Mouse (Mus musculus): Measurements from ENCODE around the gene Shisa5. TPM values are rescaled to one million over a fixed set of nuclear protein-coding genes. Genes with fewer than 3 reads are reported as not detected.

Gene Shisa5
- polyA plus RNA-seq, 1 experiment from 2014 or later: 49.1 TPM

DNA sequence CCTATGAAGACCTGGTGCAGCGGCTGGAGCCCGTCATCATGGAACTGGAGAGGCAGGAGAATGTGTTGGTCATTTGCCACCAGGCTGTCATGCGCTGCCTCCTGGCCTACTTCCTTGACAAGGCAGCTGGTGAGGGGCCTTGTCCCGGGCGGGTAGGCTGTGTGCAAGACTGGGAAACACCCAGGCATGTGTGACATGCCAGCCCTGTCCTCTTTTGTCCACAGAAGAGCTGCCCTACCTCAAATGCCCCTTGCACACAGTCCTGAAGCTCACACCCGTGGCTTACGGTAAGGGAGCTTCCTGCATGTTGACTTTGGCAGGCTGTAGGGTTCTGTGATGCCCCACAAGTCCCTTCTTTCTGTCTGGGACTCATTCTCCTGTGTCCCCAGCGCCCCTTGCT is 10.8 kb upstream of the Shisa5 start:
- Histone ChIP-seq H3K4me2 (no peak overlapping the region), H3K4me1 (replicated peaks) (no peaks in the 10 kb centered on the region), H3K27me3 (no peaks in the 10 kb centered on the region), H3K9ac (replicated peaks) (no peak overlapping the region), H3K27ac (no peak overlapping the region), H3K4me3 (replicated peaks) (no peak overlapping the region), H3K36me3 (peaks cover 34% of the 10 kb centered on the region), H3K9me3 (no peaks in the 10 kb centered on the region)
- WGBS: 89% methylated on average over 8 of the region's 8 CpGs
- no peak for ATAC-seq (ENCODE audit: insufficient number of reproducible peaks, insufficient read depth, low FRiP score, low TSS enrichment, low read depth)

DNA sequence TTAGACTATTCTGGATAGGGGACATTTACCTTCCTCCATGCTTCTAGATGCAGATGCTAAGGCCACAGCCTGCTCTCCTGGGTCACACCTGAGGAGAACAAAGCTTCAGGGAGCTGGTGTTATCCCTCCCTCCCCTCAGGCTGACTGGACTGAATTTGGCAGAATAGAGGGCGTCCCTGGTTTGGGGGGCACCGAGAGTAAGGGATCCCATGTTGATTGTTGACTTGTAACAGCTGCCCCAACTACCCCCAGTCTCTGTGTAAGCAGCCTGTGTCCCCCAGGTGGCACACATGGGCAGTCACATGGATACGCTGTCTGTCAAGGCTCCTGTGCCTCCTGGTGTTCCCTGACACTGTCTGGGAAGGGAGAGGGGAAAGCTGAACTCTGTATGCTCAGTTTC is 9.9 kb upstream of the Shisa5 start:
- H3K9ac ChIP-seq (replicated peaks): no peak overlapping the region
- no peak overlapping the region for H3K4me3 ChIP-seq (replicated peaks)
- 87% methylated on average over 3 of the region's 3 CpGs for WGBS
- H3K4me1 ChIP-seq (replicated peaks): no peaks in the 10 kb centered on the region
- H3K27me3 ChIP-seq: no peaks in the 10 kb centered on the region
- peaks cover 28% of the 10 kb centered on the region for H3K36me3 ChIP-seq
- no peaks in the 10 kb centered on the region; the same call in 1 of the 2 replicates for H3K9me3 ChIP-seq
- H3K27ac ChIP-seq: no peak overlapping the region
- no peak for ATAC-seq (ENCODE audit: insufficient number of reproducible peaks, insufficient read depth, low FRiP score, low TSS enrichment, low read depth)
- H3K4me2 ChIP-seq: no peak overlapping the region

DNA sequence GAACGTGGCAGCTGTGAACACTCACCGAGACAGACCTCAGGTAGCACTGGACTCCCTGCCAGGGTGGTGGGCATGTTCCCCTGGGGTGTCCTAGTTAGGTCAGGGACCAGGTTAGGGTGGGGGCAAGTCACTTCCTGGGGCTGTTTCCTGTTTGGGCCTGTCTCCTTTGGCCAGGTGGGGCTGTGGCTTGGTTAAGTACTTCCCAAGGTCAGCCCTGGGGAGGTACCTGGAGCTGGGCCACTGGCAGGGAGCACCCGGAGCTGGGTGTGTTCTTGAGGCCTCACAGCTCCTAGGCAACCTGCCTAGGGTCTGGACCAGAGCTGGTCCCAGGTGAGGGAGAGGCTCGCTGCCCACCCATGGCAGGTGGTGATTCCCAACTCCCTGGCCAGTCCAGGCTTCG is 9.4 kb upstream of the Shisa5 start:
- H3K4me2 ChIP-seq: no peak overlapping the region
- H3K36me3 ChIP-seq: peaks cover 27% of the 10 kb centered on the region; the same call in 1 of the 2 replicates
- ATAC-seq (ENCODE audit: insufficient number of reproducible peaks, insufficient read depth, low FRiP score, low TSS enrichment, low read depth): no peak
- H3K4me1 ChIP-seq (replicated peaks): no peaks in the 10 kb centered on the region
- H3K27ac ChIP-seq: no peak overlapping the region
- H3K27me3 ChIP-seq: no peaks in the 10 kb centered on the region
- H3K4me3 ChIP-seq (replicated peaks): no peak overlapping the region
- H3K9me3 ChIP-seq: no peaks in the 10 kb centered on the region; the same call in 1 of the 2 replicates
- H3K9ac ChIP-seq (replicated peaks): no peak overlapping the region
- WGBS: 80% methylated on average over 5 of the region's 5 CpGs

DNA sequence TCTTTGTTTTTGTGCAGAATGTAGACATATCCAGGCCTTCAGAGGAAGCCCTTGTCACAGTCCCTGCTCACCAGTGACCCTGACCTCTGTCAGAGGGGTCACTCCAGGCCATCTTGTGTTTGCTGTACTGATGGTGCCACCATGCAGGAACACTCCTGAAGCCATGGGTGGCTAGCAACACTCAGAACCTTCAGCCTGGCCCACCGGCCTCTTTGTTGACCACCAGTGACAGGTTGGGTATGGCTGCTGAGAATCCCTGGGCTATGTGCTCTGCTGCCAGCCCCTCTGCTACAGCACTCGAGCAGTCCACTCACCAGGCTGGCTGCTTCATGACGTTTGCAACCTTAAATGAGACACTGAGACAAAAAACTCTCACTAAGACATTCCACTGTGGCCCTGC is 8.1 kb upstream of the Shisa5 start:
- Histone ChIP-seq H3K4me2 (no peak overlapping the region), H3K36me3 (peaks cover 22% of the 10 kb centered on the region; the same call in 1 of the 2 replicates)
- ATAC-seq (ENCODE audit: insufficient number of reproducible peaks, insufficient read depth, low FRiP score, low TSS enrichment, low read depth): no peak

DNA sequence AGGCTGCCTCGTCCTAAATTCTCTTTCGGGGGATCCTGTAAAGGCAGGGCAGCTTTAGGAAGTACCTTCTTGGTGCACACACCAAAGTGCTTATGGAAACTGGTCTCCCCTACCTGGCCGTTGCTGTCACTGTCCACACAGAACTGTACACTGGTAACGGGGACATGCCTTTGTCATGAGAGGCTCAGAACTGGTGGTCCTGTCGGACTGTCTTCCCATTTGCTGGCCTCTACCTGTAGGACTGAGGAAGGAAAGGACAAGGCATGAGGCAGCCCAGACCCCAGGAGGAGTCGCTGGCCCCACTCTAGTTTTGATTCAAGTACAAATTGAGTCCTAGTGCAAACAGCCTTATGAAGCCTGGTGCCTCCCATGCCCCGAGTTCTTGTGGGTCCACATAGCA is 7.4 kb upstream of the Shisa5 start:
- no peak overlapping the region for H3K4me2 ChIP-seq
- no peaks in the 10 kb centered on the region for H3K4me1 ChIP-seq (replicated peaks)
- H3K4me3 ChIP-seq (replicated peaks): no peak overlapping the region
- H3K9ac ChIP-seq (replicated peaks): no peak overlapping the region
- H3K27ac ChIP-seq: no peak overlapping the region
- 88% methylated on average over 7 of the region's 7 CpGs for WGBS
- H3K36me3 ChIP-seq: peaks cover 15% of the 10 kb centered on the region; the same call in 1 of the 2 replicates
- H3K27me3 ChIP-seq: no peaks in the 10 kb centered on the region
- ATAC-seq (ENCODE audit: insufficient number of reproducible peaks, insufficient read depth, low FRiP score, low TSS enrichment, low read depth): no peak
- H3K9me3 ChIP-seq: no peaks in the 10 kb centered on the region; the same call in 1 of the 2 replicates

More for the DNA sequence above, 8.1 kb upstream of the Shisa5 start:
- Histone ChIP-seq H3K4me3 (replicated peaks) (no peak overlapping the region), H3K4me1 (replicated peaks) (no peaks in the 10 kb centered on the region), H3K27ac (no peak overlapping the region), H3K9me3 (no peaks in the 10 kb centered on the region; the same call in 1 of the 2 replicates), H3K27me3 (no peaks in the 10 kb centered on the region), H3K9ac (replicated peaks) (no peak overlapping the region)
- WGBS: 64% methylated on average over 3 of the region's 3 CpGs

DNA sequence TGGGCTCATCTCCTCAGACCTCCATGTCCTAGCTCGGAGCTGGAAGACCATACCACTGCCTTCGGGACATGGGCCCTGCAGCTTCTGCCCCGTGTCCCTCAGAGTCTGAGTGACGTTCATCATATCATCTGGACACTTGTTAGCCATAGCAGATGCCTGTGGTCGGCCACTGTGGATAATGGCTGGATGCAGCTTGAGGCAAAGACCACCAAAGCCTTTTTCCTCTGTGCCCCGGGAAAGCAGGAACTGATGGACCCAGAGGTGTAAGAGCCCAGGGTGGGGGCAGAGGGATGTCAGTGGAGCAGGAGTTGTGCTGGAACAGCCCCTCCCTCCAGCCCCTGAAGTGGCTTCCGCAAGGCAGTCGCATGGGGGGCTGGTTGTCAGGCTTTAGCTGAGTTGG is 6.7 kb upstream of the Shisa5 start:
- no peak overlapping the region for H3K4me2 ChIP-seq
- no peak for ATAC-seq (ENCODE audit: insufficient number of reproducible peaks, insufficient read depth, low FRiP score, low TSS enrichment, low read depth)
- H3K9me3 ChIP-seq: no peaks in the 10 kb centered on the region; the same call in 1 of the 2 replicates
- no peaks in the 10 kb centered on the region for H3K27me3 ChIP-seq
- H3K27ac ChIP-seq: no peak overlapping the region
- no peak overlapping the region for H3K9ac ChIP-seq (replicated peaks)
- H3K4me1 ChIP-seq (replicated peaks): no peaks in the 10 kb centered on the region
- no peak overlapping the region for H3K4me3 ChIP-seq (replicated peaks)
- WGBS: 82% methylated on average over 8 of the region's 8 CpGs
- peaks cover 10% of the 10 kb centered on the region; the same call in 1 of the 2 replicates for H3K36me3 ChIP-seq

DNA sequence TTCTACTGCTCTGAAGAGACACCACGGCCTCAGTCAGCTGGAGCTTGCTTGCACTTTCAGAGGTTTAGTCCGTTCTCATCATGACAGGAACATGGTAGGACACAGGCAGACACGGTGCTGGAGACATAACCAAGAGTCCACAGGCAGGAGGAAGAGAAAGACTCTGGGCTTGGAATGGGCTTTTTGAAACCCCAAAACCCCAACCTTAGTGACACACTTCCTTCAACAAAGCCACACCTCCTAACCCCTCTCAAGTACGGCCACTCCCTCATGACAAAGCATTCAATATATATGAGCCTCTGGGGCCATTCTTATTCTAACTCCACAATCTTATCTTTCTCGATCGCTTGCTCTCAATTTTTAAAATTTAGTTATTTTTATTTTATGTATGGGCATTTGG is 5.9 kb upstream of the Shisa5 start:
- ATAC-seq (ENCODE audit: insufficient number of reproducible peaks, insufficient read depth, low FRiP score, low TSS enrichment, low read depth): no peak
- H3K9me3 ChIP-seq: no peaks in the 10 kb centered on the region; the same call in 1 of the 2 replicates
- no peak overlapping the region for H3K9ac ChIP-seq (replicated peaks)
- no peak overlapping the region for H3K27ac ChIP-seq
- no peaks in the 10 kb centered on the region for H3K27me3 ChIP-seq
- H3K36me3 ChIP-seq: peaks cover 8% of the 10 kb centered on the region; the same call in 1 of the 2 replicates
- WGBS: 92% methylated on average over 6 of the region's 6 CpGs
- H3K4me3 ChIP-seq (replicated peaks): no peak overlapping the region
- H3K4me1 ChIP-seq (replicated peaks): no peaks in the 10 kb centered on the region
- no peak overlapping the region for H3K4me2 ChIP-seq

DNA sequence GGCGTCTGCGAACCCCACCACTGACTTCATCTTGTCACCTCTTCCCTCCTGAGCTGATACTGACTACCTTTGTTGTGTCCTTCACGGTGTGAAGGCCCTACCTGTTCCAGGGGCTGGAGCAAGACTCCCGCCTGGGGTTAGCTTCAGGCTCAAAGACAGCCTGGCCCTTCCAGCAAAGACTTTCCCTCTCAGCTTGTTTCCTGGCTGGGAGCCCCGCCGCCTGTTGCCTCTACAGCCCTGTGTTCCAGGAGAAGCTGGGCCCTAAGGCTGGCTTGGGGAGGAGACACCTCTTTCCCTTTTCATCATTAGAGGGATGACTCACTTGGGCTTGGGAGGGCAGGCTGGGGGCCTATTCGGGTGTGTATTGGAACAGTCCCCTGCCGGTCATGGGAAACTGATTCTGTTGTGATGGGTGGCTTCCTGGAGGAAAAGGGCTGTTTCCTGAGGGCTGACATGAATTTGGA is 568 bp downstream of the Shisa5 start:
- peak; percentile 40 for ATAC-seq (ENCODE audit: insufficient number of reproducible peaks, insufficient read depth, low FRiP score, low TSS enrichment, low read depth)
- Histone ChIP-seq H3K9ac (replicated peaks) (peak overlapping the region; percentile 78), H3K4me2 (peak overlapping the region; percentile 80), H3K27ac (peak overlapping the region; percentile 64; the same call in 1 of the 2 replicates), H3K27me3 (no peaks in the 10 kb centered on the region), H3K9me3 (no peaks in the 10 kb centered on the region), H3K36me3 (no peaks in the 10 kb centered on the region), H3K4me3 (replicated peaks) (peak overlapping the region; percentile 75), H3K4me1 (replicated peaks) (peaks cover 29% of the 10 kb centered on the region)
- WGBS: 18% methylated on average over 8 of the region's 8 CpGs

DNA sequence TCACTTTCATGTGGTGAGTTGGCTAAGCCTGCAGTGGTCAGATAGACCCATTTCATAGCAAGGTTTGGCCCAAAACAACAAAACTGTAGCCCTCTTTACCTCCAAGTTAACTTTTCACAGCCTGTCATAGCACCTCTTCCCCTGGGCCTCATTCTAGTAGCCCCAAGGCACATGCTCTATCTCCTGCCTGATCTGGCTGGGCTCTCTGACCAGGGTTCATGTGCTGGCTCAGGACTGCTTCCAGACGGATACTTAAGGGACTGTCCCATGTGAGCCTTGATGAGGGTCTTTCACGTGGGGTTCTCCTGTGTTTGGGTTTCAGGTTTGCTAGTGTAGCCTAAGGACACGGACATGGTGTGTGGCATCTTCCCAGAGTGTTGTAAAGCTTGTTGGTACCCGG is 1.3 kb downstream of the Shisa5 start:
- no peak overlapping the region for H3K9ac ChIP-seq (replicated peaks)
- H3K9me3 ChIP-seq: no peaks in the 10 kb centered on the region
- no peak for ATAC-seq (ENCODE audit: insufficient number of reproducible peaks, insufficient read depth, low FRiP score, low TSS enrichment, low read depth)
- H3K27me3 ChIP-seq: no peaks in the 10 kb centered on the region
- peak overlapping the region; percentile 75; the same call in 1 of the 2 replicates for H3K4me3 ChIP-seq (replicated peaks)
- WGBS: 75% methylated on average over 4 of the region's 4 CpGs
- H3K27ac ChIP-seq: no peak overlapping the region
- H3K4me2 ChIP-seq: peak overlapping the region; percentile 80; the same call in 1 of the 2 replicates
- peaks cover 4% of the 10 kb centered on the region; the same call in 1 of the 2 replicates for H3K36me3 ChIP-seq
- H3K4me1 ChIP-seq (replicated peaks): peaks cover 29% of the 10 kb centered on the region

DNA sequence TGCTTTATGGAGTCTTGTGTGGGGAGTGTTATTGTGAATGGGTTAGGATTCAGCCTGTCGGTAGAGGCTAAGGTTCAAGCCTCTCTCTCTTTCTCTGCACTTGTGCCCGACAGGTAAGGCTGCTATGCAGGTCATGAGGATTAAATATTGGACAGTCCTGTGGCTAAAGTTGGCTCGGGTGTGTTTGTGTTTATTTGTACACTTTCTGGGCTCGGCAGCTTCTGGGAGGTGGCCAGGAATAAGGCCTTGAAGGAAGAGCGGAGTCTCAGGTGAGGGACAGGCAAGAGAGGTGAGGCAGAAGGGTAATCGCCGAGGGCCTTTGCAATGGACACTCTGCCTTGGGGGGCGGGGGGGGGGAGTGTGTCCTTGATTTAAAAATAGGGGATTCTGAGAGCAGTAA is 1.9 kb downstream of the Shisa5 start:
- H3K4me2 ChIP-seq: peak overlapping the region; percentile 80; the same call in 1 of the 2 replicates
- H3K4me3 ChIP-seq (replicated peaks): no peak overlapping the region
- ATAC-seq (ENCODE audit: insufficient number of reproducible peaks, insufficient read depth, low FRiP score, low TSS enrichment, low read depth): no peak
- H3K4me1 ChIP-seq (replicated peaks): peaks cover 29% of the 10 kb centered on the region
- 79% methylated on average over 8 of the region's 8 CpGs for WGBS
- H3K27ac ChIP-seq: no peak overlapping the region
- peaks cover 4% of the 10 kb centered on the region; the same call in 1 of the 2 replicates for H3K36me3 ChIP-seq
- H3K27me3 ChIP-seq: no peaks in the 10 kb centered on the region
- H3K9me3 ChIP-seq: no peaks in the 10 kb centered on the region
- no peak overlapping the region for H3K9ac ChIP-seq (replicated peaks)

DNA sequence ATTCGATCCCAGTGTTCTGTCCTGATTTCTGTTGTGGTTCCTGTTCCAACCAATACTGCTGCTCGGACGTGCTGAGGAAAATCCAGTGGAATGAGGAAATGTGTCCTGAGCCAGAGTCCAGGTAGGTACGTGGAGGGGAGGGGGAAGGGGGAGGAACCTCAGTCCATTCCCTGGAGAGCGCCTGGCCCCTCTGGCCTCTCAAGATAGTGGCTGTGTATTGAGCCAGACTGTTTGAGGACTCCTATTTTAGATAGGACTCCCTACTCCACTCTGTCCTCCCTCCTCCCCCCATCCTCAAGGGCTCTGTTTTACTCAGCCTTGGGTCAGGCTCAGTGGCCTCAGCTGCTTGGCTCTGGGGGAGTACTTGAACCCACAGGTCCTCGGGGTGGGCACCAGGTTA is 2.5 kb downstream of the Shisa5 start:
- Histone ChIP-seq H3K27me3 (no peaks in the 10 kb centered on the region), H3K9me3 (no peaks in the 10 kb centered on the region), H3K9ac (replicated peaks) (no peak overlapping the region; the same call in 1 of the 2 replicates), H3K4me1 (replicated peaks) (peaks cover 29% of the 10 kb centered on the region), H3K4me2 (no peak overlapping the region), H3K27ac (no peak overlapping the region), H3K4me3 (replicated peaks) (no peak overlapping the region), H3K36me3 (peaks cover 4% of the 10 kb centered on the region; the same call in 1 of the 2 replicates)
- 70% methylated on average over 6 of the region's 6 CpGs for WGBS
- ATAC-seq (ENCODE audit: insufficient number of reproducible peaks, insufficient read depth, low FRiP score, low TSS enrichment, low read depth): no peak

DNA sequence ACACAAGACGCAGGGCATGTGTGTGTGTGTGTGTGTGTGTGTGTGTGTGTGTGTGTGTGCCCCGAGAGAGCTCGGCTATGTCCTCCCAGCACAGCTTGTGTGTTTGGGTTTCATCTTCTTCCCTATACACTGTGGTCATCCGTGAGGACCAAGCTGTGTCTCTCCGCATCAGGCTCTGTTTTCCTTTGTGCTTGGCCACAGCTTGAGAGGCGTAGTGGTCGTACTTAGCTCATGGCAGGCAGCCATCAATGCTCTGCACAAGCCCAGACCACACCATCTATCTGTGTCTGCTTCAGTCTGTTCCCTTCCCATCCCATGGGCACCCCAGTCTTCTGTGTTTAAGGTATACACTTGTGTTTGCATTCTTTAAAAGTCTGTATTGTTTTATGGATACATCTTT is 3.0 kb downstream of the Shisa5 start:
- H3K4me1 ChIP-seq (replicated peaks): peaks cover 29% of the 10 kb centered on the region
- peaks cover 4% of the 10 kb centered on the region; the same call in 1 of the 2 replicates for H3K36me3 ChIP-seq
- WGBS: 90% methylated on average over 7 of the region's 7 CpGs
- H3K4me3 ChIP-seq (replicated peaks): no peak overlapping the region
- no peak overlapping the region for H3K4me2 ChIP-seq
- H3K27me3 ChIP-seq: no peaks in the 10 kb centered on the region
- H3K9ac ChIP-seq (replicated peaks): no peak overlapping the region
- H3K9me3 ChIP-seq: no peaks in the 10 kb centered on the region
- no peak for ATAC-seq (ENCODE audit: insufficient number of reproducible peaks, insufficient read depth, low FRiP score, low TSS enrichment, low read depth)
- no peak overlapping the region for H3K27ac ChIP-seq
